Mouse (Mus musculus) ES-E14 (cell line): ENCODE data around the gene Srms. TPM values are rescaled to one million over a fixed set of nuclear protein-coding genes. Genes with fewer than 3 reads are reported as not detected.
"Not testable (repeated sequence)": the region's sequence is repeated elsewhere in the genome, so short reads cannot be mapped to it uniquely, and the experiment has no call there.

Experiments
- DNase-seq: peaks from one replicate; pipeline ENCODE4 v3.0.0-alpha.2; 2013; ENCODE audit warnings: low read depth, low spot score
- H3K27ac ChIP-seq: 2 replicates; pipeline ENCODE4 v1.5.1; 2012; ENCODE audit warnings: low read depth, mild to moderate bottlenecking, low read length, moderate library complexity, mixed read lengths; ENCODE audit not compliant: poor library complexity, insufficient read depth, severe bottlenecking
- H3K36me3 ChIP-seq: 2 replicates; pipeline ENCODE4 v1.6.1; 2012; ENCODE audit warnings: mild to moderate bottlenecking, low read length, moderate library complexity, mixed read lengths; ENCODE audit not compliant: control insufficient read depth, poor library complexity, insufficient read depth, severe bottlenecking
- H3K4me1 ChIP-seq, 2 experiments: fragments of 150-350 bp in 1 of 2; sonication (generic) in 1 of 2; 2 replicates each; pipeline ENCODE4 v1.6.1; 2012; ENCODE audit warnings: low read length in 2 of 2, mild to moderate bottlenecking in 1 of 2, mixed read lengths in 1 of 2; ENCODE audit not compliant: control insufficient read depth in 2 of 2, insufficient read depth in 2 of 2, poor library complexity in 1 of 2
- H3K4me3 ChIP-seq, 2 experiments: fragments of 150-350 bp in 1 of 2; sonication (generic) in 1 of 2; 2 replicates each; pipeline ENCODE4 v1.5.1; 2012; ENCODE audit warnings: low read length in 2 of 2, low read depth in 1 of 2, mild to moderate bottlenecking in 1 of 2, mixed read lengths in 1 of 2; ENCODE audit not compliant: insufficient read depth in 1 of 2, poor library complexity in 1 of 2, severe bottlenecking in 1 of 2
- H3K9ac ChIP-seq: 2 replicates; pipeline ENCODE4 v1.6.1; 2012; ENCODE audit warnings: low read depth, mild to moderate bottlenecking, low read length, mixed read lengths; ENCODE audit not compliant: poor library complexity, insufficient read depth, severe bottlenecking
- H3K9me3 ChIP-seq: fragments of 150-350 bp; sonication (generic); 2 replicates; pipeline ENCODE4 v1.6.1; 2012; ENCODE audit warnings: low read depth, mild to moderate bottlenecking, low read length; ENCODE audit not compliant: control insufficient read depth, insufficient read depth
- CHD2 ChIP-seq: IDR thresholded peaks from 2 replicates; pipeline ENCODE4 v1.6.1; 2014; ENCODE audit warnings: mild to moderate bottlenecking, low read depth, low read length, inconsistent platforms
- HCFC1 ChIP-seq: IDR thresholded peaks from 2 replicates; pipeline ENCODE4 v1.6.1; 2012; ENCODE audit warnings: low read length, inconsistent platforms, borderline replicate concordance; ENCODE audit not compliant: insufficient read depth
- MAFK ChIP-seq: IDR thresholded peaks from 2 replicates; pipeline ENCODE4 v1.6.1; 2014; ENCODE audit warnings: mild to moderate bottlenecking, low read depth, low read length, inconsistent platforms; ENCODE audit not compliant: insufficient read depth
- ZC3H11A ChIP-seq: IDR thresholded peaks from 2 replicates; pipeline ENCODE4 v1.6.1; 2012; ENCODE audit warnings: low read depth, mild to moderate bottlenecking, inconsistent platforms, low read length, borderline replicate concordance
- ZNF384 ChIP-seq: IDR thresholded peaks from 2 replicates; pipeline ENCODE4 v1.6.1; 2012; ENCODE audit warnings: low read depth, low read length, inconsistent platforms
- in situ Hi-C, 2 experiments: fragments of 600-800 bp; cut with MboI; formaldehyde crosslinking; loops; one replicate each; pipeline ENCODE4 v1.15.1; 2025; ENCODE audit warnings: low sequenced_read_pairs in 2 of 2, inconsistent platforms in 1 of 2; ENCODE audit not compliant: unreplicated experiment in 2 of 2
- total RNA-seq: library from RNA; depleted of rRNA; stranded (reverse); fragments of 300-350 nt; gene quantifications from 2 replicates; pipeline ENCODE4 v1.2.3, GENCODE M21; 2012

The Srms gene
- total RNA-seq, 1 experiment, result 0.67 TPM

GRCm38 (mm10) chr2:181202422-181202821 lies 10.6 kb downstream of the Srms start, which contains the start of gene Ptk6:
Gene Ptk6 (minus strand): TSS chr2:181202789.
- TF ChIP-seq MAFK, result no peak
- no peak for TF ChIP-seq ZNF384
- TF ChIP-seq CHD2, result no peak
- no peak for TF ChIP-seq ZC3H11A
- no peak for TF ChIP-seq HCFC1
- in situ Hi-C loops, result no loop called here
- Histone ChIP-seq H3K9me3 (no peaks in the 10 kb centered on the region), H3K4me1 (peaks cover 0 to 4% of the 10 kb centered on the region in 2 experiments; a peak in 1 of 4 replicates), H3K9ac (no peak within 1 kb of the TSS), H3K4me3 (no peak within 1 kb of the TSS), H3K27ac (no peak within 1 kb of the TSS), H3K36me3 (no peaks in the 10 kb centered on the region)
- DNase-seq, result no peak

- no peak overlapping the region for H3K4me3 ChIP-seq
- H3K4me1 ChIP-seq, result peaks cover 0 to 4% of the 10 kb centered on the region in 2 experiments; a peak in 1 of 4 replicates
- no peaks in the 10 kb centered on the region for H3K9me3 ChIP-seq
- no peak for DNase-seq
- H3K36me3 ChIP-seq, result no peaks in the 10 kb centered on the region
- H3K27ac ChIP-seq, result no peak overlapping the region
- in situ Hi-C loops, result no loop called here
- TF ChIP-seq CHD2, result no peak
- H3K9ac ChIP-seq, result no peak overlapping the region
Observed at GRCm38 (mm10) chr2:181201606-181202005, 11.4 kb downstream of the Srms start.

- H3K9ac ChIP-seq, result no peak overlapping the region
Observed at GRCm38 (mm10) chr2:181196628-181197300, 16.2 kb downstream of the Srms start.

GRCm38 (mm10) chr2:181193044-181193443 lies 19.9 kb downstream of the Srms start:
- Histone ChIP-seq H3K9ac (no peak overlapping the region), H3K4me3 (no peak overlapping the region), H3K9me3 (no peaks in the 10 kb centered on the region), H3K4me1 (peaks cover 2 to 4% of the 10 kb centered on the region in 2 experiments; a peak in 2 of 4 replicates), H3K27ac (no peak overlapping the region), H3K36me3 (peaks cover 6% of the 10 kb centered on the region; the same call in 1 of the 2 replicates)
- TF ChIP-seq ZNF384, result no peak
- no peak for TF ChIP-seq HCFC1
- no peak for TF ChIP-seq CHD2
- TF ChIP-seq ZC3H11A, result no peak
- TF ChIP-seq MAFK, result no peak
- no peak for DNase-seq
- in situ Hi-C loops, result no loop called here

More at GRCm38 (mm10) chr2:181196628-181197300, 16.2 kb downstream of the Srms start:
- in situ Hi-C loops, result no loop called here
- no peaks in the 10 kb centered on the region for H3K9me3 ChIP-seq
- no peak overlapping the region for H3K4me3 ChIP-seq
- DNase-seq, result no peak
- no peaks in the 10 kb centered on the region for H3K4me1 ChIP-seq
- H3K36me3 ChIP-seq, result no peaks in the 10 kb centered on the region
- no peak for TF ChIP-seq MAFK
- no peak for TF ChIP-seq HCFC1
- TF ChIP-seq CHD2, result no peak
- TF ChIP-seq ZC3H11A, result no peak
- no peak for TF ChIP-seq ZNF384
- H3K27ac ChIP-seq, result no peak overlapping the region

GRCm38 (mm10) chr2:181191936-181192335 lies 21.0 kb downstream of the Srms start:
- in situ Hi-C loops, result no loop called here
- no peak for DNase-seq
- H3K4me1 ChIP-seq, result peaks cover 2 to 4% of the 10 kb centered on the region in 2 experiments; a peak in 2 of 4 replicates
- H3K27ac ChIP-seq, result peak overlapping the region; percentile 7; the same call in 1 of the 2 replicates
- TF ChIP-seq CHD2, result no peak
- TF ChIP-seq ZC3H11A, result no peak
- no peak for TF ChIP-seq ZNF384
- no peak for TF ChIP-seq MAFK
- TF ChIP-seq HCFC1, result no peak
- H3K4me3 ChIP-seq, result no peak overlapping the region
- no peak overlapping the region for H3K9ac ChIP-seq
- H3K9me3 ChIP-seq, result no peaks in the 10 kb centered on the region
- peaks cover 6% of the 10 kb centered on the region; the same call in 1 of the 2 replicates for H3K36me3 ChIP-seq

GRCm38 (mm10) chr2:181191385-181191784 lies 21.6 kb downstream of the Srms start:
- in situ Hi-C loops, H3K36me3 ChIP-seq, H3K9me3 ChIP-seq: not testable (repeated sequence)

More at GRCm38 (mm10) chr2:181191385-181191784, 21.6 kb downstream of the Srms start:
- not testable (repeated sequence) for H3K4me1 ChIP-seq, DNase-seq, H3K27ac ChIP-seq, H3K9ac ChIP-seq, H3K4me3 ChIP-seq
